Mouse (Mus musculus): ENCODE measurements around the gene Klhl7.
"Not testable (repeated sequence)": the region's sequence is repeated elsewhere in the genome, so short reads cannot be mapped to it uniquely, and the experiment has no call there.

The Klhl7 gene

GRCm38 (mm10) chr5:24095393-24095792 lies 5.0 kb upstream of the Klhl7 start:
- in situ Hi-C loops (cut with MboI, MseI): no loop called here

DNA sequence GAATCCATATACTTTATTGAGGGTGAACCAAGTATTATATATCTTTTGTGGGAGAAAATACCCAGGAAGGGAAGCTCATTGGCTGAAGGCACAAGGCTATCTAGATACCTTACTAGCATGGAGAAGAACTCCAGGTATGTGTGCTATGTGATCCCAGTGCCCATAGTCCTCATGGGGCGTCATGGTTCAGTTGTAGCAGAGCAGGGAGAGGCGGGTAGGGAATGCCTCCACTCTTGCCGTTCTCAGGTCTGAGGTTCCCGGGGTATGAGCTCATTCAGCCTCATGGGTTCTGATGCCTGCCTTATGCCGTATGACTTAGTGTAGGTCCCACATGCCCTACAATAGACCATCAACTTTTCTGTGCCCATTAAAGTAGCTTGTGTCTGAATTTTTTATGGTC lies 4.5 kb upstream of the Klhl7 start:
- in situ Hi-C loops (cut with MboI, MseI): no loop called here

DNA sequence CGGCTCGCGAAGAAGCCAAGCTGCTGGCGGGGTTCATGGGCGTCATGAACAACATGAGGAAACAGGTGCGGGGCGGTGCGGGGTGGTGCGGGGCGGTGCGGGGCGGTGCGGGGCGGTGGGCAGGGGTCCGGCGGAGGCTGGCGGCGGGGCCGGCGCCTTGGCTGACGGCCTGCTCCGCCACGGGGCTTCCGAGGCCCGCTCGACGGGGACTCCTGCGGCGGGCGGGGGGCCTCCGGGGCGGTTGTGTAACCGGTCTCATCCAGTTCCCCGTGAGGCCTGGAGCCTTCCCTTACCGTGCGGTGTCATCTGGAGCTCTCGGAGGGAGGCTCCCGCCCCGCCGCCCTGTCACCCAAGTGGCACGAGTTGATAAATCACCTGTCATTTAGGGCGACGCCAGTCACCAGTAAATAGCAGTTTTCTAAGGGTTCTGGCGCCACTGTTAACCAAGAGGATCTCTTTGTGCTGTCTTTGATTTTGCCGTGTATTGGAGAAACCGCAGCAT lies 456 bp downstream of the Klhl7 start:
- in situ Hi-C loops (cut with MboI, MseI): no loop called here

DNA sequence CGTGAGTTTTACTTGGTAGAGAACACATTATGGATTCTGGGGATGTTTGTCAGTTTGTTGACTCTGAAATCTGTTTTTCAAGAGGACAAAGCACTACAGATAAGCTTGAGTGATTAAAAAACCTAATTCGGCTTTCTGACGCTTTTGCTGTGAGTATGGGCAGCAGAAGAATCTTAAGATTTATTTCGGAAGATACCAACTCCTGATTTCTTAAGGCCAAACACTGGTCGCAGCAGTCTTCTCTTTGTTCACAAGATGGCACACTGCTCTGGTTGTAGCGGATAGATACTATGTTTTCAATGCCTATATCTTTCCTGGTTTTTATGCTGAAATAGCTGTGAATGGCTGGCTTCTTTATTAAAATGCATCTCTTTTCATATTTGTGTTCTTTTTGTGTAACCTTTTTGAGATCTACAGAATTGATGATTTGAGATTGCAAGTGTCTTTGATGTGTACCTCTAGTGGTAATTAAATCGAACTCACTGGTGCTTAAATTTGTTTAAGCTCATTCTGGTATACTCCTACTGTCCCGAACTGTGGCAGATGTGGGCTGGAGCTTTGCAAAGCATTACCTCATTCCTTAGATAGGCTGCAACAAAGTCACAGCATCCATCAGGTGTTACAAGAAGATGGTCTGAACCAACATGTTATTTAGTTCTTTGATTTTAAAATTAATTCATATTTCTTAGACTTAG lies 1.2 kb downstream of the Klhl7 start:
- in situ Hi-C loops (cut with MboI, MseI): no loop called here

GRCm38 (mm10) chr5:24103235-24103634 lies 2.8 kb downstream of the Klhl7 start:
- in situ Hi-C loops (cut with MboI, MseI): not testable (repeated sequence)

DNA sequence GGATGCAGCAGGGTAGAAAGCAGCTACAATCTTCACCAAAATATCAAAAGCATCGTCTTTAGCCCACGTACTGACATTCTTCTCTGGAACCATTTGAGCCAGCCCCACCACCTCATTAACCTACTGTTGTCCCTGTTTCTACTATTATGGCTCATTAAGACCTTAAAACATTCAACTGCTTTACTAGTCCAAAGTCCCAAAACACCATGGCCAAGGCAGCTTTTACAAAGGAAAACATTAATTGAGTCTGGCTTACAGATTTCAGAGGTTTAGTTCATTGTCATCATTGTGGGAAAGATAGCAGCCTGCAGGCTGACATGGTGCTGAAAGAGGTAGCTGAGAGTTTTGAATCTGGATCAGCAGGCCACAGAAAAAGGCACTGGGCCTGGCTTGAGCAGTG lies 3.4 kb downstream of the Klhl7 start:
- in situ Hi-C loops (cut with MboI, MseI): no loop called here

- in situ Hi-C loops (cut with MboI, MseI): loop anchor here (5.0 kb wide), 1 partner anchor 55 kb away; the partner anchor contains the start of gene Nupl2
Observed at GRCm38 (mm10) chr5:24107071-24107739, 6.8 kb downstream of the Klhl7 start.

GRCm38 (mm10) chr5:24107740-24108098 lies 7.3 kb downstream of the Klhl7 start:
- in situ Hi-C loops (cut with MboI, MseI): loop anchor here (5.0 kb wide), 1 partner anchor 55 kb away; the partner anchor contains the start of gene Nupl2

DNA sequence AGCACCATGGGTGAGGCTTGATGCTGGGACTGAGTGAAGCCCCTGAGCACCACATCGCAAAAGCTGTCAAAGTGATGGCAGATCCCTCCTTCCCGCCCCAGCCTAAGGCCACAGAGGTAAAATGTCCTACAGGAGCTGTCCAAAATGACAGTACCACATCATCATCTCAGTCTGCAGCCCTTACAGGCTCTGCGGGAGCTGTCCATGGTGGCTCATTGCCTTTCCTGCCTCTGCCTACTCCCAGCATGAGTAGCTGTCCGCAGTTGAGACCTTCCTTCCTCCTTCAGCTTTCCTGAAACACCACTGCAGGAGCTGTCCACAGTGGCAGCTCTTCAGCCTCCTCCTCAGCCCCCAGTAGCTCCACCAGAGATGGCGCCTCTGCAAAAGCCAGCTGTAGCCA lies 9.7 kb downstream of the Klhl7 start:
- in situ Hi-C loops (cut with MboI, MseI): no loop called here

GRCm38 (mm10) chr5:24112116-24112903 lies 11.9 kb downstream of the Klhl7 start:
- in situ Hi-C loops (cut with MboI, MseI): no loop called here

DNA sequence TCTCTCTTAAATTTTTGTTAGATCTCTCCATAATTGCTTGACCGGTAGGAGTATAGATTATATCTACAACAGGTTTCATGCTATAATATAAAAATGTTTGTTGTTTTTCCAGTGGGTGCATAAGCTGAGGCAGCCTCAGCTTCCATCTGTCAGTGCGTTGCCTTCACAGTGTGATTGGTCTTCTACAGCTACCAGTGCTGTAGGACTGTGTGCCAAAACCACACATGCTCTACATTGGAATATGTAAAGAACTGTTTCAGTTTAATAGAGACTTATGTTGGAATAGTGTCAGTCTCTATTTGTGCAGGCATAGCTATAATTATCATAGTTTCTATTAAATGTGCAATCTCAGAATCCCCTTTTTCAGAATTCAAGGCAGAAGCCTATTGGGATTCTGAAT lies 21.8 kb downstream of the Klhl7 start:
- in situ Hi-C loops (cut with MboI, MseI): no loop called here

DNA sequence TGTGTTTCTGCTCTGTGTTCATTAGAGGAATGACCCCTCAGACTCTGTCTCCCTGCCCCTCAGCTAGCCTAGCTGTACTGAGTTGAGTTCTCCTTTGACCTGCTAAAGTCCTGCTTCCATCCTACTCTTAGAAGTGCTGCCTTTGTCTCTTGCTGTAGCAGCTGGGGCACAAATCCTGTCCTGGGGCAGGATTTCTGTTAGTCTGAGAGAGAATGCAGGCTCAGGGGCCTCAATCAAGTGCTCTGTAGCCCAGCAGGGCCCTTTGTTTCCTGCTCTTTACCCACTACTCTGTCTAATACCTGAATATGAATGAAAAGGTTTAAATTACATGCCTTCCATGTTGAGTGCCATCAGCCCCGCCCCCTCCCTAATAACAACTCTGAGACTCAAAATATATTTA lies 23.8 kb downstream of the Klhl7 start:
- in situ Hi-C loops (cut with MboI, MseI): no loop called here

DNA sequence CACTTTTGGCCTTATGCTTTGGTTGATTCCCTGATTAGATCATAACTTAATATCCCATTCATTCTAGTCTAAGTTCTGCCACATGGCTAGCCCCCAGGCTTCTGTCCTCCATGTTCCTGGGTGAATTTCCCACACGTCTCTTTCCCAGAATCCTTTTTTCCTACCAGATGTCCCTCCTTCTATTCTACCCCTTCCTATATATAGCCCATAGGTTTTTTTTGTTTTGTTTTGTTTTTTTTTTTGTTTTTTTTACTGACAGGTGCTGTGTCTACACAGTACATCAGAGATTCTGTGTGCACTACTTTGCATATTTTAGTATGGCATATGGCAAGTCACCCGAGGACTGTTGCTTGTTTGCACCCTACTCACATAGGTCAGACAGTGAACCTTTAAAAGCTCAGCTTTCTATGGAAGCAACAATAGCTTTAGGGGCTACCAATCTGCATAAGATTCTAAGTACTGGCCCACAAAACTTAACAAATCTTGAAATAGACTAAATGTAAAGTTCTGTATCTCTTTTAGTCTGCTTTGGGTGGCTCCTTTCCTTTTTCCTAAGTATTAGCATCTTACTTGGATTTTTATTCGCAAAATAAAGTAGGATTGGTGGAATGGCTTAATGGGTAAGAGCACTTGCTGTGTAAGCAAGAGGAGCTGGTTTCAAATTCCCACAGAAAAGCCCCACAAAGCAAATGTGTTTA lies 24.3 kb downstream of the Klhl7 start:
- in situ Hi-C loops (cut with MboI, MseI): no loop called here

DNA sequence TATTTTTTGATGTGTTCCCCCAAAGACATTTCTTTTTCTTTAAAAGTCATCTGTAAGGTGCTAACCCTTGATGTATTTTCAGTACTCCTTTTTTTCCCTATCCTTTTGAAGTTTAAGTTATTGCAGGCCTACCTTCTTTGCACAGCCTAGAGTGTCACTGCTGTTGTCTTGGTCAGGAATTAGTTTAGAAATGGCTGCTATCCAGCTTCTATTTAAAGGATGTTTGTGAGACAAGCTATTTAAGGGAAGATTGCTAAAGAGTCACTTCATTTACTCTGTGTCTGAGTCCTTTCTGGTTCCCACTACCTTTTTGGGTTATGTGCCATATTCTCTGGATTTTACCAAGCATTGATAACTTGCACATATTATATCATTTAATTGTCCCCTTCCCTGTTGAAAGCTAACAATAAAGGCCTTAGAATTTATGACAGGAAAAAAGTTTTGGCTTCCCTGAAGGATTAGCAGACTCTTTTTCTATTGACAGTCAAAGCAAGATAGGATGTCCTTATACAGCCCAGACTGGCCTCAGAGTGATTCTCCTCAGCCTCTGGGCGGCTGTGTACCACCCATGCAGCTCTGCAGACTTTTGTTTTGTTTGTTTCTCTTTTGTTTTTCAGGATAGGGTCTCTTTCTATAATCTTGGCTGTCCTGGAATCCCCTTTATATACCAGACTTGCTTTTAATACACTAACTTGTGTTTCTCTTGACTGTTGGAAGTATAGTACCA lies 25.7 kb downstream of the Klhl7 start:
- in situ Hi-C loops (cut with MboI, MseI): no loop called here

GRCm38 (mm10) chr5:24126967-24127366 lies 26.6 kb downstream of the Klhl7 start:
- in situ Hi-C loops (cut with MboI, MseI): no loop called here

DNA sequence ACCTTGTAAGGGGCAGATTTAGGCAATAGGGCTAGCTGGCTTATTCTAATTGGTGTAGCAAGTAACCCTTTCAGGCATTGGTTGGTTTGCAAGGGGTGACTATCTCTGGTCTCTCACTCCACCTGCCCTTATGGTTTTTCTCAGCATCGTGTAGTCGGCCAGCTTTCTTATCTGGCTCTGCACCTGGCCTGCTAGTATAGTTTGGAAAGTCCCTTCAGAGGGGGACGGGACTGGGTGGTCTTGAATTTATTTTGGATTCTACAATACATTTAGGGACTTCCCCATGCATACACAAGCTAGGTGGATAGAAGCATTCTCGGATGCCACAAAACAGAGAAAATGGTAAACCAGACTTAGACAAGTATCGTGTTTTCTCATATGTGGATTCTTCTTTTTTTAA lies 46.6 kb downstream of the Klhl7 start:
- in situ Hi-C loops (cut with MboI, MseI): no loop called here

DNA sequence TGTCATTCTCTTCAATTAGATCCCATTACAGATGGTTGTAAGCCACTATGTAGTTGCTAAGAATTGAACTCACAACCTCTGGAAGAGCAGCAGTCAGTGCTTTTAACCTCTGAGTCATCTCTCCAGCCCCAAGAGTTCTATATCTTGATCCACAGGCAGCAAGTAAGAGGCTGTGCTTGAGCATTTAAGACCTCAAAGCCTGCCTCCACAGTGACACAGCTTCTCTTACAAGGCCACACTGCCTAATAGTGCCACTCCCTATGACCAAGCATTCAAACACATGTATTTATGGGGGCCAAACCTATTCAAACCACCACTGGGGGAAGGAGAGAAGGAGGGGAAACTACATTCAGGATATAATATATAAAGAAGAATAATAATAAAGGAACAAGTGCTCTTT lies 51.8 kb downstream of the Klhl7 start:
- in situ Hi-C loops (cut with MboI, MseI): no loop called here

DNA sequence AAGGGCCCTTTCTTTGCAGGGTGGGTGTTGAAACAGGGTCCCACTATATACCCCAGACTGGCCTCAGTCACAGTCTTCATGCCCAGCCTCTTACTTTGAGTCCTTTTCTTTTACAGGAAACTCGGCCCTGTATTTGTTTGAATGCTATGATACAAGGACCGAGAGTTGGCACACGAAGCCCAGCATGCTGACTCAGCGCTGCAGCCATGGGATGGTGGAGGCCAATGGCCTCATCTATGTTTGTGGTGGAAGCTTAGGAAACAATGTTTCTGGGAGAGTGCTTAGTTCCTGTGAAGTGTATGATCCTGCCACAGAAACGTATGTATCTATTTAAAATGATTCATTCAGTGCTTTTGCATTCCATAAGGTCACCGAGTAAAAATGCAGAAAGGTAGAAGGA lies 56.4 kb downstream of the Klhl7 start:
- in situ Hi-C loops (cut with MboI, MseI): no loop called here

DNA sequence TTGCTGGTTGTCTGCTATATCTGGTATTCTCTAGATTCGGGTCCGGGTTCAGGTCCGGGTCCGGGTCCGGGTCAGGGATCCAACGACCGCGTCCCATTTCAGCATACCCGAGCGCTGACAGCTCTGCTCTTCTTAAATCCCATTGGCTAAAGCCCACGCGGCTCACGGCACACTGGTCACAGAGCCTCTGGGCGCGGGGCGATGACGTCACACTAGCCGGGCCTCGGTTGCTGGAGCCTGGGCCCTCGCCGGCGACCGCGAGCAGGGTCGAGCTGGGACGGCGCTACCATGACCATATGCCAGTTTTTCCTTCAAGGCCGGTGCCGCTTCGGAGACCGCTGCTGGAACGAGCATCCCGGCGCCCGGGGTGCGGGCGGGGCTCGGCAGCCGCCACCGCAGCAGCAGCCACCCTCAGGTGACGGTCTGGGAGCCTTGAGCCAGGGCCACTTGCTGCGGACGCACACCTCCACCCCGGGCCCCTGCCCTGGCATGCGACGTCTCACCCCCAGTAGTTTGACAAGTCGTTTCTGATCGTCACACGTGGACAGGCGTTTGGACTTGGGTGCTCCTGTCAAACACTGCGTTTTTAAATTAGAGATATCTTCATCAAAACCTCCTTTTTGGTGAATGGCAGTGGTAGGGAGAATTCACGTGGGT lies 64.5 kb downstream of the Klhl7 start, which contains the start of gene Nupl2:
Gene Nupl2, plus strand, starts transcription at position 175 of the 657 bp plus-strand sequence.
- in situ Hi-C loops (cut with MboI, MseI): loop anchor here (5.0 kb wide), 1 partner anchor 58 kb away; no protein-coding TSS in a partner anchor

DNA sequence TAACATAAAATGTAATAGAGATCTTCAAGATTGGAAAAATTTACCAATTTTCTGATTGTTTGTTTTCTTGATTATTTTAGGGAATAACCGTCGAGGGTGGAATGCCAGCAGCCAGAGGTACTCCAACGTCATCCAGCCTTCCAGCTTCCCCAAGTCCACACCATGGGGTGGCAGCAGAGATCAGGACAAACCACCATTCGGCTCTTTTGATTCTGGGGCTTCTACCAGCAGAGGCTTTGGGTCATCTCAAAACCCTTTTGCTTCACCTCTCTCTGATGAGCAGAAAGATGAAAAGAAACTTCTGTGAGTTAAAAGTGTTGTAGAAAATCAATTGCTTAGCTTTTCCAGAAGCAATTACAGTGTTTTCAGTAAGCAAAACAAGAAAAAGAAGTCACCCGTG lies 66.9 kb downstream of the Klhl7 start:
- in situ Hi-C loops (cut with MboI, MseI): no loop called here
